Mouse (Mus musculus) lung, postnatal 0 days (tissue): ENCODE measurements at regions not wholly inside any gene's neighbourhood (a gene's known extent, or its start where the extent isn't known, plus 50 kb on each side); places are given as distances from the start of the nearest gene placed in this dataset.

Experiments
- CTCF ChIP-seq: IDR thresholded peaks from 2 replicates; pipeline ENCODE4 v1.5.1; 2016; ENCODE audit warnings: antibody characterized with exemption, mild to moderate bottlenecking
- EP300 ChIP-seq: IDR thresholded peaks from 2 replicates; pipeline ENCODE4 v1.6.1; 2016; ENCODE audit warnings: antibody characterized with exemption, mild to moderate bottlenecking, control low read depth

DNA sequence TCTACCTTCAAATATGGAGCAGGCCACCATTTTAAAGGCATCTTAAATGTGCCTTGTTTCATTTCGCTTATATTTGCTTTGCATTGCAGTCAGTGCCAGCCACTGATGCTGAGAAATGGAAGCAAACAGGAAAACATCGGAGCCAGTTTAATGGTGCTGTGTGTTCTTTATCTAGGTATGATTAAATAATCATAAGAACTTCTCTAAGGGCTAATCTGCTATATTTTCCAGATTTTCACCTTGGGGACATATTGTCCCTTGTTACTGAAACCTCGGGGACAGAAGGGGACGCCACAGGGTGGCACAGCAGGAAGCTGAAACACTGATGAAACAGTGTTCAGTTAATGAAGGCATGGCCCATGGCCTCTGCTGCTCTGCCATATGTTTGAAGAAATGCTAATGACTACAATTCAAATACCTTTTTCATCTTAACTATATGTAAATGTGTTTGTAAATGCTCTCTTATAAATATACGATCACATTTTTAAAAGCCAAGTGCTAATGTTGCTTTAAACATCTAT lies 562.6 kb downstream of the Etv1 start:
- no peak for TF ChIP-seq CTCF
- TF ChIP-seq EP300 = no peak
